Mouse (Mus musculus): ENCODE results near the gene Lin7c.
"Not testable (repeated sequence)": the region's sequence is repeated elsewhere in the genome, so short reads cannot be mapped to it uniquely, and the experiment has no call there.

Gene Lin7c

DNA sequence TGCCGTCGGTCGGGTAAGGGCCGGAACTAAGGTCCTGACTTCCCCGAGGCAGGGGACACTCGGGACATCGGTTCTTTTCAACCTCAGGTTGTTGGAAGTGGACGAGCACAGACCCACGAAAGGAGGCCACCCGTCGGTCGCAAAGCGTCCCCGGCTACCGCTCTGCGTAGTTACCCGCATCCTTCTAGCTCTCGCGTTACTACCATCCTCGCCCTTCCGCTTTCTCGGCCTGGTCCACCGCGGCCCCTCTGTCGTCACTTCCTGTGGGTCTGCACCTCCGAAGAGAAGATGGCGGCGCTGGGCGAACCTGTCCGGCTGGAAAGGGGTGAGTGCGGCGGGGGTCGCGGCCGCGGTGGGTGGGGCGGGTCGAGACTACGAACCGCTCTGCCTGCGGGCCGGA is at the start of gene Lin7c:
Gene Lin7c, plus strand, starts transcription at position 257 of the 400 bp plus-strand sequence.
- DNase-seq (ENCODE audit: low spot score in 2 of 2), result peak; percentile 89 to 95

DNA sequence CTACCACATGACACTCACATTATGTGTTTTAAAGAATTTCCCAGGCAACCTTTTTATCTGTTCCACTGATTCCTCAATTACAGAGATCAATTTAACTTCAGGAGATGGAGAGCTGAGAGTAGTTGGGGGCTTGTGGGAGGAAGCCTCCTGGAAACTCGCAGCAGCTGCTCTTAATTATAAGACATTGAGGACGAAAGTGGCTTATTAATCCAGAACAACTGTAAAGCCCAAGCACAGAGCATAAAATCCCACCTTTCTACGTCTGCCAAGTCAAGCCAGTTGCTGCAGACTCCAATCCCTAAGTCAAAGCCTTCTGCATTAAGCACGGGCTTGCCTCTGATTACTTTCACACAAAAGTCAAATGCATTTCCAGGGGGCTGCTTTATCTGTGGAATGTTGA is 44.3 kb upstream of the Lin7c start:
- DNase-seq (ENCODE audit: low spot score in 2 of 2), result no peak

DNA sequence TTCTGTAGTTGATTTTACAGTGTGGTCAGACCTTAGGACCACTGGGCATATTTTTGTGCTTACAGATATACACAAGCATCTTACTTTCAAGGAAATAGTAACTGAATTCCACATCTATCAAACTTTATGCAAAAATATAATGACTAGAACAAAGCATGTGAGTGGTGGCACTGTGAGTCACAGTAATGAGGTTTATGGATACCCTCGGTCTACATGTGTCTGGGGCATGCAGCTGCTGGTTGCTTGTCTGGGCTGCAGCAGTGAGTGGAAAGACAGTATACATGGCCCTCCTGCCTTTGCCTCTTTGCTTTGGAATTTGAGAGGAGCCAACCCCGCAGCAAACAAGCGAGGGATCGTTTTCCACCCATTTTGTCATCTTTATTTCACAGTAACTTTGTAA is 42.3 kb upstream of the Lin7c start:
- no peak for DNase-seq (ENCODE audit: low spot score in 2 of 2)

DNA sequence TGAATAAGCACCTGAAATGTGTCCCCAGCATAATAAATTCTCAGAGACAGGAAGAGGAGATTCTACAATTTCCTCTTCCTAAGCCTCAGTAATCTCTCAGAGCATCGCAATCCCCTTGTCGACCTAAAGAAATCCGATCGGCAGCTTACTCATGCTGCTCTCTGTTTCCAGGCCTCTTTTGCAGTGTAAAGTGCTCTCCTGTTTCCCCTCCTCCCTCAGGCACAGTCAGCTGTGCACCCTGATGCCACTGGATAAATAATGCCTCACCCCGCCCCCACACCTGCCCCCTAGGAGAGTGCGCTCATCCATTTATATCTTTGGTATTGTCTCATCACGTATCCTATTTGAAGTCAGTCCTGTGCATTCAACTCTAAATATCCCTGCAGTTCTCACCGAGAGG is 41.9 kb upstream of the Lin7c start:
- DNase-seq (ENCODE audit: low spot score in 2 of 2), result no peak

DNA sequence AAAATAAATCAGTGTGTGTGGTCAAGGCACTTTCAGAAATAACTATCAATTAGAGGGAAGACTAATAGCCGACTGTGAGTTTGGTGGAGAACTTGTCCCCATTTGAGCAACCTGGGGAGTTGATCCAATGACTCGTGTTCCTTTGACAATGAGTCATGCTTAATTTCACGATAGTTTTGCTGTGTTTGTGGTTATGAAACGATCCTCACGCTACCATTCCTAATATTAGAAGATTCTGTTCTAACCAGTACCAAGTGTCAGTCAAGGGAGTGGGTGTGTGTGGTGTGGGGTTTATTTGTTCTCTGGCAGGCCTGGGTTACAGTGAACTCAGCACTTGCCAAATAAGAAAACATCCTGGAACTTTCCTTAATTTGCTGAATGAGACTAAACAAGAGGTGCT is 35.1 kb upstream of the Lin7c start:
- no peak for DNase-seq (ENCODE audit: low spot score in 2 of 2)

DNA sequence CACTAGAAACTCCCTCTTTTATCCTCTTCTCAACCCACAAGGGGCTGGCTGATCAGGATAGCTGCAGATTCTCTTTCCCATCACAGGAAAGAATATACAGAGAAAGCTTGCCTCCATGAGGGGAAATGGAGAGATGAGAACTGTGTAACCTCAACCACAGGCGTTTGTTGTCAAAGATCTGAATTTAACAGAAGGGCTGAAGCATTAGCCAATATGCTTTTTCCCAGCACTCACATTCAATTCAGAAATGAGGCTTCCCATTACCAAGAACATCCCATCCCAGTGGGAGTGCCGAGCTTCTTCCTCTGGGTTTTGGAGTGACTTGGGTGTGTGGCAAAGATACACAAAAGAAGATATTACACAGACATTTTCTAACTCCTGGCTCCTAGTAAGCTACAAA is 31.0 kb upstream of the Lin7c start:
- DNase-seq (ENCODE audit: low spot score in 2 of 2), result no peak

DNA sequence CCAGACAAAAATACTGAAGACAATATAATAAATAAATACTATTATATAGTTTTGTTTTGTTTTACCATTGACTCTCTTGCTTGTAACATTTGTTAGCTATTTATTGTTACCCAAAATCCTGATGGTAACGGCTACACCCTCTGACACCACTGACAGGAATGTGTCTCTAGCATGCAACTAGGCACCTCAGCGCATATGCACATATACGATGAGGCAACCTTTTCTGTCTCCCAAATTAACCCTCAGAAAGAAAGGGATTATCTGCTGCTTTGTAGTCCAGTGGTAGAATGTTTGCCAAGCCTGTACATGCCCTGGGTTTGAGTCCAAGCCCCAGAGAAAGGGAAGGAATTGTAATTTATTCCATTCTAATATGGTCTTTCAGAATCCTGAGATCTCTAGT is 29.8 kb upstream of the Lin7c start:
- no peak for DNase-seq (ENCODE audit: low spot score in 2 of 2)

DNA sequence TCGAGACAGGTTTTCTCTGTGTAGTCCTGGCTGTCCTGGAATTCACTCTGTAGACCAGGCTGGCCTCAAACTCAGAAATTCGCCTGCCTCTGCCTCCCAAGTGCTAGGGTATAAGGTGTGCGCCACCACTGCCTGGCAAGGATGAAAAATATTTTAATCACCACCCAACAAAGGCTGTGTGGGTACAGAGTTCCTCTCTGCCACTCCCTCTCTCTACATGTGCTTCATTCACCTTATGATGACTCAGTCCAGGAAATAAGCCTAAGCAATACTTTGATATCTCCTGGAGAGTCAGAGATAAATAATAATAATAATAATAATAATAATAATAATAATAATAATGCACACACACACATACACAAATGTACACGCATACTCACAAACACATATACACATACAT is 11.2 kb upstream of the Lin7c start:
- not testable (repeated sequence) for DNase-seq (ENCODE audit: low spot score in 2 of 2)

DNA sequence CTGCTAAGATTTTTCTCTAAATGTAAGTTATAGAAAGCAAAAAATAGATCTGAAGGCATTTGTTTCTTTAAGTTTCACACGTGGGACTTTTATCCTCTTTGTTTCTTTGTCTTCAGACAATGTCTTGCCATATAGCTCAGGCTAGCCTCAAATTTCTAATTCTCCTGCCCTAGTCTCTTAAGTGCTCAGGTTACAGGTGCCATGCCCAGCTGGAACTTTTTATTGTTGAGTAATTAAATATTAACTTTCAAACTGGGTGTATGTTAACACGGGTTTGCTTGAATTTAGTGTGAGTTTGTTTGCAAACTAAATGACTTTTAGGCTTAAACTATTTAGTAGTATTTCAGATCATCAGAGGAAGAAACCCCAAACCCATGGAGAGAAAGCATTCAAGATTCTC is 9.5 kb upstream of the Lin7c start:
- DNase-seq (ENCODE audit: low spot score in 2 of 2), result no peak

DNA sequence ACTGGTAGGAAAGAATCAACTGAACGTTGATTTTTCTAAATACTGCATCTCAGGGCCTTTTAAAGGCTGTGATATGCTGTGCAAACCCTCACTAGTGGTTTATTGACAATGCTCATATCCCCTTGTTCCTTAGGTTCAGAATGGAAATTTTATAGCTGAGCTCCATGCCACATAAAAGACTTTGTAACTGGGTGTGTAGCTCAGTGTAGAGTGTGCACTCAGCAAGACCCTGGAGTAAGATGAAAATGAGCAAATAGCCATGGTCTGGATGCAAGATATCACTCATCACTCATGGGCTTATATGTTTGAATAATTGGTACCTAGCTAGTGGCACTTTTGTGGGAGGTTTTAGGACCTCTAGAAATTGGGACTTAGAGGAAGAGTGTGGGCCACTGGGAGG is 9.0 kb upstream of the Lin7c start:
- no peak for DNase-seq (ENCODE audit: low spot score in 2 of 2)

DNA sequence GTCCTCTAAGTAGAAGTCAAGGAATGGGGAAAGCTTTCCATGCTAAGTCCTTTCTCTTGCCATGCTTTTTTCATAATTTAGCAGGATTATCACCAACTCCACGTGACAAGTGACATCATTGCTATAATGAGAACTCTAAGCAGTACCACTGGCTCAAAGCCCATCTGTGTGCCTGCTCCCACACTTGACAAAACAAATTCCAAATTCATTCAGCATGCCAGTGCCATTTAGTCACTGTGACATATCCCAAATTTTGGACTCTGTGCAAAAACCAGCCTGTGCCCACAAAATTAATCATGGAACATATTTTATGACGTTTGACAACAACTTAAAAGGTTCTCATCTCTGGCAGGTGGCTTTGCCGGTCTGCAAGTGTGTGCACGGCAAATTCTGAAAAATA is 6.5 kb upstream of the Lin7c start:
- DNase-seq (ENCODE audit: low spot score in 2 of 2), result no peak

DNA sequence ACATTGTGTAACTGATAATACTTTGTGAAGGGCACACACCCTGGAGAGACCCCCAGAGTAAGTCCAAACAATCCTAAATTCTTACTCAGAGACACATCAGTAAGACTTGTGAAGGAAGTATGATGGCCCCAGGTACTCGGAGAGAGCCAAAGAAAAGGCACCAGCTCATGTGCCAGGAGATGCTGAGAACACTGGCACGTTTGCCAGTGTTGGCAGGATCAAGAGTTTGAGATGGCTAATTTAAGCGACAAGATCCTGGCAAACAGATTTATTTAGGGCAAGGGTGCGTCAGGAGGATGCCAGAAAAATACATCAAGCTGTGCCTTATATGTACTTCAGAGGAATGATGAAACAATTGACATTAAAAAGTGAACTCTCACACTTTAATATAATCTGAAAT is 6.1 kb upstream of the Lin7c start:
- DNase-seq (ENCODE audit: low spot score in 2 of 2), result no peak

DNA sequence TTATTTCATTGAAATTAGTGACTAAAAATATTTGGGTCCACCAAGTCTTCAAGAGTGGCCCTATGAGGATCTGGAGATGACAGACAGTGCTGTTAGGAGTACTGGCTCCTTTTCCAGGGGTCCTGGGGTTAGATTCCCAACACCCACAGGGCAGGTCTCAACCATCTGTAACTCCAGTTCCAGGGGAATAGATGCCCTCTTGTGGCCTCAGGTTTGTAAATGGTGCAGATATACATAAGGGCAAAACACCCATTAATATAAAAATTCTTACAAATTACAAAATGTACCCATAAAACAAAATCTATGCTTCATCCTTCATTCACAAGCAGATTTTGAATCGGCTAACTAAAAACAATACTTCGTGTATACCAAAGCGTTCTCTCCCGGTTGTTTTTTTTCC is 585 bp upstream of the Lin7c start:
- DNase-seq (ENCODE audit: low spot score in 2 of 2), result no peak

DNA sequence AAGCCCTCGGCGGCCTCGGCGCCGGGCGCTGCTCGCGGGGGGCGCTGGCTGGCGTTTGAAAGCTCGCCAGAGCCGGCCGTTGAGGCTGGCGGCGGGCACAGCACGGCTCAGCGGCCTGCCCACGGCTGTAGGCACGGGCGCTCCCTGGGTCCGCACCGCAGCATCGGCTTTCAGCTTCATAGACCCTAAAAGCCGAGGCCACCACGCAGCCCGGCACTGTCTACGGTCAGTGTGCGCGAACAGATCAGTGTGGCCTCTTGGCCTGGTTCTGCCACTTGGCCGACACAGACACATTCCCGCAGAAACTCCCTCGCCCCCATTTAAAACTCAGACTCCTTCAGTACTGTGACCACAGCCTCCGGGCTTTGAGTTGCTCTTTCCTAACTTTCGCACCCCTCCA is 378 bp downstream of the Lin7c start:
- DNase-seq (ENCODE audit: low spot score in 2 of 2), result no peak

DNA sequence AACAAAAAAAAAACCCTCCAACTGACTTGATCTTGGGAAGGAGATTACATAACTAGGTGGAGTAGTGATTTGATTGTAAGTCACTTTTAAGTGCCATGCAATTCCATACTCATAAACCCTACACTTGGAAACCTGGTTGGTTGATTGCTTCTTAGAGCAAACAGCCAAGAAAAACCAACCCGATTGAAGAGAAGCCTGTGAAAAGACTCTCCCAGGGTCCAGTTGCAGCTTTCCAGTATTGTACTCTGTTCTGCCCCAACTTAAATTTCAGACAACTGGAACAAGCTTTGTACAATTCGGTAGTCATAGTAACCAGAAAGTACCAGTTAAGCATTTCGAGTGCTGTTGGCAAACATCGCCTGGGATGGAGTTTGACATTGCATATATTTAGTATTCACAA is 818 bp downstream of the Lin7c start:
- DNase-seq (ENCODE audit: low spot score in 2 of 2), result no peak

DNA sequence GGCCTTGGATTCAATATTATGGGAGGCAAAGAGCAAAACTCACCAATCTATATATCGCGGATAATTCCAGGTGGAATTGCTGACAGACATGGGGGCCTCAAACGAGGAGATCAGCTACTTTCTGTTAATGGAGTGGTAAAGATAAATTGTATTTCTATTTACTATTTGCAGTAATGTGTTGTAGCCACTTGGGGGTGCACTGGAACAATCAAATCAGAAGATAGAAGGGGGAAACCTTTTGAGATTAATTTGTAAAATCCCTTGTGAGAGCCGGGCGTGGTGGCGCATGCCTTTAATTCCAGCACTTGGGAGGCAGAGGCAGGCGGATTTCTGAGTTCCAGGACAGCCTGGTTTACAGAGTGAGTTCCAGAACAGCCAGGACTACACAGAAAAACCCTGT is 5.7 kb downstream of the Lin7c start:
- no peak for DNase-seq (ENCODE audit: low spot score in 2 of 2)

DNA sequence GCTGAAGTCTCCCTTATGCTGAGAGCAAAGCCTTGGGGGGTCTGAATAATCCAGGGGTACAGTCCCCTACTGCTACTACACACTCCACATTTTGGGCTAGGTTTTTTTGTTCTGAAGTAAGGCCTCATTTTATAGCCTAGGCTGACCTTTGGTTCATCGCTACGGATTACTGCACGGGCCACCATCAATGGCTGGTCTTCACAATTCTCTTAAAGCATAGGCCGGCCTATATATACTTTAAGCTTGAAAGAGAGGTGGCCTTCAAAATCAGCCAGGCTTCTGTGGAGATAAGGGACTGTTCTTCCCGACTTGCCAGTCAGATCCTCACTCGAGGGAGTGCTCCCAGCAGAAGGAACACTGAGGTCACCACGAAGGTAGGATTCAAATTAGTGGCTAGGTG is 12.2 kb downstream of the Lin7c start:
- DNase-seq (ENCODE audit: low spot score in 2 of 2), result no peak

DNA sequence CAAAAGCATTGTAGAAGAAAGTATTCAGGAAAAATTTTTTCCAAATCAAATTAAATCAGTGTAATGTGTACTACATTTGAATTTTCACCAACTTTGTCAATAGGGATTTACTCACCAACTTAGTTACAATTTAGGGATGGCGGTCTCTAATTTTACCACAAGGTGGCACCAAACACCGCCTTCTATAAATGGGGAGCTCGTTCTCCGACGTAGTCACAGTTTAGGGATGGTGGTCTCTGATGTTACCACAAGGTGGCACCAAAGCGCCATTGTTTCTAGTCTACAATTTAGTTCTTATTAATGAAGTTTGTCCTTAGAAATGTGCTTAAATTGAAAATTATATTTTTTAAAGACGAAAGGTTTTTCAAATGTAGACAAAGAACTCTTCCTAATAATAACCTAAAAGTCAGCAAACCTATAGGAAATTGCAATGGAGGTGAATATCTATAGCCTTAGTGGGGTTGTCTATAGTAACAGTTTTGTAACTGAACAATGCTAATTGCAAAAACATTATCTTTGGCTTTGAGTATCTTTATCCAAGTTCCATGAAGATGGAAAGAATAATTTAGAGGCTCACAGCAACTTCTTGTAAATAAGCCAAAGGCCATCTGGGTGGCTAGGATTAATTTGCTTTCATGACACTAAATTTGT is 13.6 kb downstream of the Lin7c start:
- peak; percentile 77 to 88 for DNase-seq (ENCODE audit: low spot score in 2 of 2)

DNA sequence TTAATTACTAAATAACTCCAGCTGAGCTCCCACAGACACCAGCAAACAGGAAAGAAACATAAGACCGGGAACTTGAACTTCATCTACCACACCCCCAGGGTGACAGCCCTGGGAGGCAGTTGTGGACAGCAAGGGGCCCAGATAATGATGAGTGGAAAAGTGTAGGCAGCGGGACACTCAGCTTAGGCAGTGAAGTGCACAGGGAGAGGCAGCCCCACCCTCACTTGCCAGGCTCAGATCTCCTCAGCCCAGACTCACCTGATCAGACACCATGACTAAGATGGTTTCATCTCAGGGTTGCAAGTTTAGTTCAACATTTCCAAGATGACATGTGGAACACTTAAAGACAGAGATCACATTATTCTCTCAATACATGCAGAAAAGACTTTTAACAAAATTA is 18.5 kb downstream of the Lin7c start:
- DNase-seq (ENCODE audit: low spot score in 2 of 2), result no peak

DNA sequence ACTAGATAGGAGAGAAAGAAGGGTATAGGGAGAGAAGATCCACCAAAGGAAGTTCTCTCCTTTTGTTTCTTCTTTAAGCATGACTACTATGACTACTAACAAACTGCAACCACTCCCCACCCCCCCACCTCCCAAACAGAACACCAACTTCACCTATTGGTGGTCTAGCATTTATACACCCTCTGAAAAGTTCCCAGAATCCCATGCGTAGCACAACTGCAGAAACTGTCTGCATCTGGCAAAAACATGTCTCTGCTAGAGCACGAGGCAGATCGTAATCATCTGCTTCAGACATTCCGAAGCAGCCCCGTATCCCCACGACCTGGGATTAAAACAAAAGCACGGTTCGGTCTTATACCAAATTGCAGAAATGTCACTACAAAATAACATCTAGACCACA is 21.6 kb downstream of the Lin7c start:
- no peak for DNase-seq (ENCODE audit: low spot score in 2 of 2)

DNA sequence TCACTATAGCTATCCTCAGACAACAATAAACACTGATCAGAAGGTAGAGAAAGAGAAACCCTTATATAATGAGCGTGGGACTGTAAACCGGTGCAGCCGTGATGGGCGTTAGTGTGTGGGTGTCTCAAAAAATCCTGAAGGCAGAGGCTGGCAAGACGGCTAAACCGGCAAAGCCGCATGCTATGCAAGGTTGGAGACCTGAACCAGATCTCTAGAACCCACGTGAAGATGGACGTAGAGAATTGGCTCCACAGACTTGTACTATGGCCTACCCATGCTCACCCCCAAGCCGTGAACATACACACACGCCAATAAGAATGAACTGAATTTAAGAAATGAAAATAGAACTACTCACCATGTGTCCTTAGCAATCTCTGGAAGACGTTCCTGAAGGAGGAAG is 22.1 kb downstream of the Lin7c start:
- no peak for DNase-seq (ENCODE audit: low spot score in 2 of 2)

DNA sequence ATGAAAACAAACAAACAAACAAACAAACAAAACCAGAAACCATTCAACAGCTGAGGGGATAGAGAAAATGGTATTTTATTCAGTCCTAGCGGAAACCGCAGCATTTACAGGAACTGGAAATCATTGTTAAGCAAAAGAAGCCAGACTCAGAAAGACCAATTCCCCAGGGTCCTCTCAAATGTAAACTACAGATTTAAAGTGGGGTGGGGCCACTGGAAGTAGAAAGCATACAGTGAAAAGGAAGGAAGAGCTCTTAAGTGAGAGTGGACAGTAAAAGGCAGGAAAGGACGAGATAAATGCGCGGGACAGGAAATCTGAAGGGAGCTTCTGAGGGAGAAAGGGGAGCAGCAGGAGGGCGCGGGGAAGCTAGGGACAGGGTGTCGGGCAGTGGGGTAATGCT is 22.6 kb downstream of the Lin7c start:
- DNase-seq (ENCODE audit: low spot score in 2 of 2), result no peak

DNA sequence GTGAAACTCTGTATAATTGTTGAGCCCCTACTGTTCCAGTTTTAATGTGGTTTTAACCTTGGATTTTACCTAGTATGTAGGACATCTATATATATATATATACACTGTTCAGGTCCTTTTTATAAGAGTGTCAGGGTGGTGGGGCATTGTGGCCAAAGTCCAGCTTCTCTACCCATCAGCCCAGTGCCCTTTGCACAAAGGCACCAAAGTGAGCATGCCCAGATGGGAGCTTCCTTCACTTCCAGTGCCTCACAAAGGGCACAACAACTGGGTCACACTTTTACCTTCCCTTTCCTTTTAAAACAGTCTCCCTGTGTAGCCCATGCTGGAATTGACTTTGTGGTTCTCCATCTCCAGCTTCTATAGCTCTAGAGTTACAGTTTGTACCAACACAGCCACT is 23.9 kb downstream of the Lin7c start:
- DNase-seq (ENCODE audit: low spot score in 2 of 2), result no peak

DNA sequence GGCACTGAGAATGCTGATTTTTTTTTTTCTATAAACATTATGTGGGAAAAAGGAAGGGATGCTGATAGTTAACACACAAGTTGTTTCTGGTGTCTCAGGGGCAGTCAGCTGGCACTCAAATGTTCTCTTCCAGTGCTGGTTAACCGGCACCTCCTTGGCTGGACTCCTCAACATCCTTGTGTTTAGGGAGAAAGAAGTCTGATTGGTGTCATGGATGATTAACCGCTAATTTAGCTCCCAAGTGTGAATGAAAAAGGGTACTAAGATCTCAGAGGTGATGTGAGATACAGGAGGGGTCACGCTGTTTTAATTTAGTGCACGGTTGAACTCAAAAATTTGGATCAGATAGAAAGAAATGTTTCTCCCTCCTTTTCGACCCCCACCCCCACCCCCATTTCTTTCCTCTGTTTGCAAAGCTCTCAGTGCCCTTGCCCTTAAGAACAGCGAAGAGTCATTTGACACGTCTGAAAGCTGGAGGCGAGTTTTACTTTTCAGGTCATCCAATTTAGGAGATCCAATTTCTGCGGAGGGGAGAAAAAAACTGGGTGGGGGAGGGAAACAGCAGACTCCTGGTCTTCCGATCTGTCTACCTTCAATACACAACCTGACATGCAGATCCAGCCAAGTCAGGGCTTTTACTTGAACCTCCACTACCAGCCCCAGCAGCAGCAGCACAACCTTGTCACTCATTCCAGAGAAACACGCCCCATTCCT is 26.3 kb downstream of the Lin7c start:
- DNase-seq (ENCODE audit: low spot score in 2 of 2), result no peak
